Mouse (Mus musculus): ENCODE data around the gene Tsfm. TPM values are rescaled to one million over a fixed set of nuclear protein-coding genes. Genes with fewer than 3 reads are reported as not detected.

Tsfm gene
- polyA plus RNA-seq (2014; fragmentation: Illumina TruSeq; extraction: RNeasy Lipid Tissue Mini Kit (QIAGEN cat#74804); ENCODE audit: low read depth, low replicate concordance): 13.6 TPM

DNA sequence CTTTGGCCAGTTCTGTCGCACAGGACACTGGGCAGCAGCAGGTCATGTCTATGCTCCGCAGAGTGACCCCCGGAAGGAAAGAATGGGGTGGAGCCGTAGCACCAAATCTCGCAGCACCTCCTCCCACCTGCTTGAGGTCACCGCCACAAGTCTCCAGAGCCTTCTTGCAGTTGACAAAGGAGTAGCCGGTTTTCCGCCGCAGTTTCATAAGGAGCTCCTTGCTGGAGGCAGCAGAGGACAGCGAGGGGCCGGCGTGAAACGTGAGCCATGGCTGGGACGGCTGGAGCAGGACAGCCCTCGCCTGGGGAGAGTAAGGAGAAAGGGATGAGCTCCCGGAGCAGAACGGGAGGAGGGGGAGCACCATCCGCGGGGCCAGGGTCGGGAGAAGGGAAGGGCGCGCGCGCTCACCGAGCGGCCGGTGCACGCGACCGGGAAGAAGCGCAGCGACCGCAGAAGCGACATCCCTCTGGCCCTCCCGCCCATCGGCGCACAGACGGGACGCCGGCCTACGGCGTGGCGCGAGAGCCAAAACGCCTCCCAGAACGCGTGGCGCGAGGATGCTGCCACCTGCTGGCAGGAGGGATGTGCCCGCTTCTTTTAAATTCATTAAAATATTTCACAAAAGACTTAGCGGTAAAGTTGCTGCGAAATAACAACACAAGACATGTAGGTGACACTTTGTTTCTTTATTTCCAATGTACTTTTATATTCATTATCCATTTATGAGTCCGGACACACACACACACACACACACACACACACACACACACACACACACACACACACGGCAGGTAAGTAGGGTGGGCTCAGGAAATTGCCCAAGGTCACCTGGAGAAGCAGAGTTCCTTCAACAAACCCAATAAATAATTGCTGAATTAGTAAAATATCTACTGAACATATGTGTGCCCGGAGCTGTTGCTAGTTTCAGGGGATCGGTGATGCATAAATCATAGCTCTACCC, at the start of gene Tsfm:
Gene Tsfm, minus strand, starts transcription at position 505 of the 961 bp plus-strand sequence.

GRCm38 (mm10) chr10:127075080-127075479, 44.4 kb upstream of the Tsfm start, which contains the start of gene Agap2:
Agap2 (plus strand) TSS chr10:127075284.

GRCm38 (mm10) chr10:127070190-127071121, 39.8 kb upstream of the Tsfm start, which contains the start of gene Tspan31:
Tspan31 (minus strand) TSS chr10:127070264.

GRCm38 (mm10) chr10:127063239-127063872, 32.7 kb upstream of the Tsfm start, which contains the start of gene Cdk4:
Cdk4 (plus strand) TSS chr10:127063534.

DNA sequence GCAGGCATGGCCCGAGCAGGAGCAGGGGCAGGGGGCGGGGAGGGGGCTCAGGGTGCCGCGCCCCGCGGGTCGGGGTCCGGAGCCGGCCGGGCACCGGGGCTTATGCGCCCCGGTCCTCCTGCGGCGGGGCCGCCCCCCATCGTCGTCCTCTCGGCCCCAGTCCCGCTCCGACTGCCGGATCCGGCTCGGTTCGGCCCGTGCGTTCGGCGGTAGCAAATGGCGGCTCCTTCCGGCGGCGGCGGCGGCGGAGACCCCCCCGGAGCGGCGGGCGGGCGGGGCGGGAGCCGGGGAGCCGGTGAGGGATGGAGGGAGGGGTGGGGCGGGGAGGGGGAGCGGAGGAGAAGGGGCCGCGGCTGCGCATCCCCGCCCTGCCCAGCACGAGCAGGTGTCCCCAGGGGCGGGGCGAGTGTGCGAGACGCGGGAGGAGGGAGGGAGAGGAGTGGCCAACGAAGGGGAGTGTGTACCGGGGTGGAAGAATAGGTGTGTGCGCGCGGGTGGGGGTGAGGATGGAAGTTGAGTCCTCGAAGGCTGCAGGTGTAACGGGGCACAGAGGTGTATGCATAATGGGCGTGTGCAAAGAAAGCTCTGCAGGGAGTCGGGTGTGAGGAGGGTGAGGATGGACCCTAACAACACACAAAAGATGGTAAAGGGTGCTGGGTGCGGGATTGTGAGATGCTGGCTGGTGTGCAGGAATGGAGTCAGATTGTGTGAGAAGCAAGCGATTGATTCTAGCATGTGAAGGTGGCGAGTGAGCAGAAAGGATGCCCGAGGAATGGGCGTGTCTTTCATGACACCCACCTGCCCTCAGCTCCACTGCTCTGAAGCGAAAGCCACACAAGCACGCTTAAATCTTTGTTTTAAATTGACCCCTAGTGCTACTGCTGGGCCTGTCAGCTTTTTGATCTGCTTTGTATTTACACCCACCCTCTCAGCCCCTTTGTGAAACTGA, 29.6 kb upstream of the Tsfm start, which contains the start of gene March9:
Gene March9, minus strand, starts transcription at position 217 of the 949 bp plus-strand sequence.

DNA sequence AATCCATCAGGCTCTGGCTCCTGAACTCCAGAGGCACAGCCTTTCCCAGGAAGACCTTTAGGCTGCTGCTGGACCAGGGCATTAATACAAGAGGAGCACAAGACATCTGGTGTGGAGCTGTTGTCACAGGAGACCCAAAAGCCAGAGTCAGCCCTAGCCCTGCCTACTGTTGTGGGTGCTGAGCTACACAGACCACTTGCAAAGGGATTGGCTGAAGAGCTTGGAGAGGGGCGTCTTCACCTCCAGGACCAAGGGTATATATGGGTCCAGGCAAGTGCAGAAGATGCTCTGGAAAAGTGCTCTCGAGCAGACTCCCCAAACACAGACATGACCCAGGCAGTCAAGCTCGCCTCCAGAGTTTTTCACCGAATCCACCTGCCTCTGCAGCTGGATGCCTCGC, 17.3 kb upstream of the Tsfm start, which contains the start of gene Cyp27b1:
Gene Cyp27b1, plus strand, starts transcription at position 297 of the 400 bp plus-strand sequence.

GRCm38 (mm10) chr10:127041274-127041766, 10.7 kb upstream of the Tsfm start, which contains the start of the genes Mettl1 and Eef1akmt3:
Mettl1 (plus strand) TSS chr10:127041414.
Eef1akmt3 (minus strand) TSS chr10:127041513.

DNA sequence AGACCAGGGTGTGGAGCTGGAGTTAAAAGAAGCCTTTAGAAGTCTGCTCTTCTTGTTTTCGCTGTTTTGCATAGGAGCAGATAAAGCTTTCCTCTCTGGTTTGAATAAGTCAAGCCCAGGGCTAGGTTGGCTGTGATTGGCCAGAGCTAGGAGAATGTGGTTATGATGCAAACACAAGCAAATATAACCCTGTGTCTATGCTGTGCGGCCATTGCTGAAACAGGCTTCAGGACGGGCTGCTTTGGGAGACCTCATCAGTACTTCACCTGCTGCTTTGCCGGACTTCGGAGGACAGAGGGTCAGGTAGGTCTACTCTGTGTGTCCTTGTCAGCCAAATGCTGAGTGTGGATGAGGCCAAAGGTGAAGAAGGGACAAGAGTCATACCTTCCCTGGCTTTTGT, 30.1 kb downstream of the Tsfm start, which contains the start of gene Avil:
Gene Avil, plus strand, starts transcription at position 181 of the 400 bp plus-strand sequence.

DNA sequence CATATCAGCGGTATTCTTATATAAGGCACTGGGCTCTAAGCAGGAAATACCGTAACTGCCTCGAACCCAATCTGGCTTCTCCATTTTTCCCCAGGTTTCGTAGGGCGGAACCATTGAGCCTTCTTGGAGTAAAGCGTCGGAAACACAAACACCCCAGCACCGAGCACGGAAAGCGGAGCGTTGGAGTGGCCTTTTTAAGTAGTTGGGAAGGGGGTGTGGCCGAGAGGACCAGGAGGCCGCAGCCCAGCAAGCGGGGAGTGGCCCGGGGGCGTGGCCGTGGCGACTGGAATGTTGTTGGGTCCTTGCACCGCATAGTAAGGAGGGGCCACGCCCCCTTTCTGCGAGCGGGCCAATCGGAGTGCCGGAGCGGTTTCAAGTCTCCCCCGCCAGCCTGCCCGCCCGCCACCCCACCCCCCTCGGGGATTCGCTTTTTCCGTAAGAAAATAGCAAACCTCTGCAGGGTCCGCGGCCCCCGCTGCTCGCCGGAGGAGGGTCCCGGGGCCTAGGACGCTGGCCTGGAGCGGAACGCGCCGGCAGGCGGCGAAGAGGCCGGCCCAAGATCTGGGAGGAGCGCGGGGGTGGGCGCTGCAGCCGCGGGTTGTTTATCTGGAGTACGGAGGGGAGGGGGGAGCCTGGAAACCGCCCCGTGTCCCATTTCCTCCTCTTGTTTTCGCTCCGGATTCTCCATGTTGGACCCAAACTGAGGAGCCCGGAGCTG, 52.2 kb downstream of the Tsfm start, which contains the start of gene Ctdsp2:
Gene Ctdsp2, plus strand, starts transcription at position 441 of the 718 bp plus-strand sequence.

Other genes starting within 250 kb of the Tsfm start
- 2.7 TPM for gene Atp23, start 129.5 kb downstream of the Tsfm start, polyA plus RNA-seq (2014; fragmentation: Illumina TruSeq; extraction: RNeasy Lipid Tissue Mini Kit (QIAGEN cat#74804); ENCODE audit: low read depth, low replicate concordance)
- 27.4 TPM for gene Ctdsp2, start 52.1 kb downstream of the Tsfm start, polyA plus RNA-seq (2014; fragmentation: Illumina TruSeq; extraction: RNeasy Lipid Tissue Mini Kit (QIAGEN cat#74804); ENCODE audit: low read depth, low replicate concordance)
- not detected for gene Avil, start 30.1 kb downstream of the Tsfm start, polyA plus RNA-seq (2014; fragmentation: Illumina TruSeq; extraction: RNeasy Lipid Tissue Mini Kit (QIAGEN cat#74804); ENCODE audit: low read depth, low replicate concordance)
- 5.9 TPM for gene Mettl1, start 10.6 kb upstream of the Tsfm start, polyA plus RNA-seq (2014; fragmentation: Illumina TruSeq; extraction: RNeasy Lipid Tissue Mini Kit (QIAGEN cat#74804); ENCODE audit: low read depth, low replicate concordance)
- 0.29 TPM for gene Eef1akmt3, start 10.7 kb upstream of the Tsfm start, polyA plus RNA-seq (2014; fragmentation: Illumina TruSeq; extraction: RNeasy Lipid Tissue Mini Kit (QIAGEN cat#74804); ENCODE audit: low read depth, low replicate concordance)
- gene Cyp27b1, start 17.4 kb upstream of the Tsfm start, polyA plus RNA-seq (2014; fragmentation: Illumina TruSeq; extraction: RNeasy Lipid Tissue Mini Kit (QIAGEN cat#74804); ENCODE audit: low read depth, low replicate concordance): not detected
- 2.4 TPM for gene March9, start 29.3 kb upstream of the Tsfm start, polyA plus RNA-seq (2014; fragmentation: Illumina TruSeq; extraction: RNeasy Lipid Tissue Mini Kit (QIAGEN cat#74804); ENCODE audit: low read depth, low replicate concordance)
- 24.3 TPM for gene Cdk4, start 32.7 kb upstream of the Tsfm start, polyA plus RNA-seq (2014; fragmentation: Illumina TruSeq; extraction: RNeasy Lipid Tissue Mini Kit (QIAGEN cat#74804); ENCODE audit: low read depth, low replicate concordance)
- gene Tspan31, start 39.4 kb upstream of the Tsfm start, polyA plus RNA-seq (2014; fragmentation: Illumina TruSeq; extraction: RNeasy Lipid Tissue Mini Kit (QIAGEN cat#74804); ENCODE audit: low read depth, low replicate concordance): 92.2 TPM
- 0.35 TPM for gene Agap2, start 44.4 kb upstream of the Tsfm start, polyA plus RNA-seq (2014; fragmentation: Illumina TruSeq; extraction: RNeasy Lipid Tissue Mini Kit (QIAGEN cat#74804); ENCODE audit: low read depth, low replicate concordance)
- 15.0 TPM for gene Os9, start 90.3 kb upstream of the Tsfm start, polyA plus RNA-seq (2014; fragmentation: Illumina TruSeq; extraction: RNeasy Lipid Tissue Mini Kit (QIAGEN cat#74804); ENCODE audit: low read depth, low replicate concordance)
- gene B4galnt1, start 134.4 kb upstream of the Tsfm start, polyA plus RNA-seq (2014; fragmentation: Illumina TruSeq; extraction: RNeasy Lipid Tissue Mini Kit (QIAGEN cat#74804); ENCODE audit: low read depth, low replicate concordance): 0.47 TPM
- not detected for gene Slc26a10, start 149.8 kb upstream of the Tsfm start, polyA plus RNA-seq (2014; fragmentation: Illumina TruSeq; extraction: RNeasy Lipid Tissue Mini Kit (QIAGEN cat#74804); ENCODE audit: low read depth, low replicate concordance)
- gene Arhgef25, start 159.2 kb upstream of the Tsfm start, polyA plus RNA-seq (2014; fragmentation: Illumina TruSeq; extraction: RNeasy Lipid Tissue Mini Kit (QIAGEN cat#74804); ENCODE audit: low read depth, low replicate concordance): 8.0 TPM
- 3.6 TPM for gene Dtx3, start 164.9 kb upstream of the Tsfm start, polyA plus RNA-seq (2014; fragmentation: Illumina TruSeq; extraction: RNeasy Lipid Tissue Mini Kit (QIAGEN cat#74804); ENCODE audit: low read depth, low replicate concordance)
- gene Pip4k2c, start 180.7 kb upstream of the Tsfm start, polyA plus RNA-seq (2014; fragmentation: Illumina TruSeq; extraction: RNeasy Lipid Tissue Mini Kit (QIAGEN cat#74804); ENCODE audit: low read depth, low replicate concordance): 18.3 TPM
- gene Kif5a, start 232.5 kb upstream of the Tsfm start, polyA plus RNA-seq (2014; fragmentation: Illumina TruSeq; extraction: RNeasy Lipid Tissue Mini Kit (QIAGEN cat#74804); ENCODE audit: low read depth, low replicate concordance): 1.8 TPM
- gene Dctn2, start 235.5 kb upstream of the Tsfm start, polyA plus RNA-seq (2014; fragmentation: Illumina TruSeq; extraction: RNeasy Lipid Tissue Mini Kit (QIAGEN cat#74804); ENCODE audit: low read depth, low replicate concordance): 26.5 TPM